Mouse (Mus musculus) small intestine, adult 2 months (tissue): Measurements from ENCODE around the gene Cyp51. TPM values are rescaled to one million over a fixed set of nuclear protein-coding genes. Genes with fewer than 3 reads are reported as not detected.

Experiments
- H3K27ac ChIP-seq: fragments of 200-500 bp; 2 replicates; pipeline ENCODE4 v1.5.1; 2012; ENCODE audit warnings: low read depth, low read length, control low read depth, inconsistent platforms; ENCODE audit not compliant: insufficient read depth
- H3K27me3 ChIP-seq: fragments of 200-500 bp; 2 replicates; pipeline ENCODE4 v1.6.1; 2012; ENCODE audit warnings: mild to moderate bottlenecking, moderate library complexity, low read length, inconsistent platforms; ENCODE audit not compliant: control insufficient read depth, insufficient read depth
- H3K36me3 ChIP-seq: fragments of 200-500 bp; 2 replicates; pipeline ENCODE4 v1.6.1; 2012; ENCODE audit warnings: mild to moderate bottlenecking, low read length, control low read depth, inconsistent platforms; ENCODE audit not compliant: control insufficient read depth, insufficient read depth
- H3K4me1 ChIP-seq: fragments of 200-500 bp; 2 replicates; pipeline ENCODE4 v1.6.1; 2012; ENCODE audit warnings: low read length, inconsistent platforms, mixed read lengths; ENCODE audit not compliant: control insufficient read depth, insufficient read depth, insufficient read length
- H3K4me3 ChIP-seq: fragments of 200-500 bp; 2 replicates; pipeline ENCODE4 v1.5.1; 2012; ENCODE audit warnings: low read depth, mild to moderate bottlenecking, control low read depth, inconsistent platforms, low read length, moderate library complexity
- CTCF ChIP-seq: fragments of 200-500 bp; IDR thresholded peaks from 2 replicates; pipeline ENCODE4 v1.5.1; 2012; ENCODE audit warnings: low read depth, mild to moderate bottlenecking, control low read depth, inconsistent platforms, low read length, moderate library complexity, mixed read lengths; ENCODE audit not compliant: insufficient replicate concordance, insufficient read length; ENCODE audit errors: extremely low read depth
- POLR2A ChIP-seq: fragments of 200-500 bp; IDR thresholded peaks from 2 replicates; pipeline ENCODE4 v1.6.1; 2012; ENCODE audit warnings: low read depth, mild to moderate bottlenecking, control low read depth, inconsistent platforms, low read length, moderate library complexity
- WGBS: fragments of 180-500 bp; shearing (Covaris S2); methylation state at CpG from one replicate; pipeline ENCODE4 v1.1.7; 2018; 5-methylcytosine and 5-hydroxymethylcytosine counted together
- polyA plus RNA-seq: library from polyadenylated mRNA; depleted of rRNA; stranded (reverse); fragments of >200 nt; gene quantifications from 2 replicates; pipeline ENCODE4 v1.2.3, GENCODE M21; 2012

Cyp51 gene
- polyA plus RNA-seq, 1 experiment = 45.4 TPM

DNA sequence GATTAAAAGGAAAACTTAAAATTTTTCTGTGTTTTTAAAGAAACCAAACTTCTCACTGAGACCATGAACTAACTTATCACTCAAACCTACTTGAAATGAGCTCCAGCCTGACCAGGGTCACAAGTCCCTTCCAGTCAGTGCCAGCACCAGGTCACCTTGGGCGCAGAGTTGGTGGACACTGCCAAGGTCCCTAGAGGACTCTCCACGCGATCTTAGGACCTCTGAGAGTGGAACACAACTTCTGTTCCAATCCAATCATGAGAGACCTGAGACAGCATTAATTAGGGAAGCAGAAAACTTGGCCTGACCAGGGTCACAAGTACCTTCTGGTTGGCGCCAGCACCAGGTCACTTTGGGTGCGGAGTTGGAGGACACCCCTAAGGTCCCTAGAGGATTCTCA lies 10.1 kb downstream of the Cyp51 start:
- H3K4me3 ChIP-seq = no peak overlapping the region
- no peak for TF ChIP-seq POLR2A
- no peak for TF ChIP-seq CTCF
- H3K27me3 ChIP-seq = no peaks in the 10 kb centered on the region
- WGBS = 94% methylated on average over 5 of the region's 5 CpGs
- H3K4me1 ChIP-seq = no peaks in the 10 kb centered on the region
- H3K27ac ChIP-seq = no peak overlapping the region
- H3K36me3 ChIP-seq = peaks cover 39% of the 10 kb centered on the region

DNA sequence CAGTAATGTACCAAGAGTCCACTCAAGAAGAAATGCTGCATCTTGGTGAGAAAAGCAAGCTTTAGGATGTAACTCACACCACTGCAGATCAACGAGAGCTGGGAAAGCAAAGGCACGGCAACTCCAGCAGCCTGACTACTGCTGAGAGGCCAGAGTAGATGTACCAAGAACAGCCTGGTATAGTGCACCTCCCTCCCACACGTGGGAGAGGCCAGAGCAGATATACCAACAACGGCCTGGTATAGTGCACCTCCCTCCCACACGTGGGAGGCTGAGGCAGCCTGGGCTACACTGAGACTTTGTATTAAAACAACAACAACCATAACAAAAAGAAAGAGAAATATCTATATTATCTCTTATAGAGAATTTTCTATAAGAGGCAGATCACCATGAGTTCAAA lies 16.4 kb downstream of the Cyp51 start:
- H3K4me1 ChIP-seq = no peaks in the 10 kb centered on the region
- TF ChIP-seq POLR2A (no peak), CTCF (no peak)
- peaks cover 58% of the 10 kb centered on the region for H3K36me3 ChIP-seq
- 86% methylated on average over 5 of the region's 5 CpGs for WGBS
- no peak overlapping the region for H3K27ac ChIP-seq
- H3K4me3 ChIP-seq = no peak overlapping the region
- no peaks in the 10 kb centered on the region for H3K27me3 ChIP-seq

DNA sequence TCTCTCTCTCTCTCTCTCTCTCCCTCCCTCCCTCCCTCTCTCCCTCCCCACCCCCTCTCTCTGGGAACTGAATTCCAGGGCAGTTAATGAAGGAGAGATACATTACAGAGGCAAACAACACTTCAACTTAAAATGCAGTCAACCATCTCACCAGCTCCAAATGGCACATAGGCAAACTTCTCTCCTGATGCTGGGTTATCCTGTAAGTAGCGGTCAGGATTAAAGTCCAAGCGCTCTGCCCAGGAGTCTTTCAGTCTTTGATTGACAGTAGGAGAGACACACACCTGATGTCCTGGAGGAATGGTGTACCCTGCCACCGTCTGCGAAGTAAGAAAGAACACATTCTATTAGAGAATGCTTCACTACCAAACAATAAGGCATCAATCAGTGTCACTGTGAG lies 18.2 kb downstream of the Cyp51 start:
- 86% methylated on average over 4 of the region's 4 CpGs for WGBS
- H3K27ac ChIP-seq = no peak overlapping the region
- no peak for TF ChIP-seq POLR2A
- TF ChIP-seq CTCF = no peak
- no peak overlapping the region for H3K4me3 ChIP-seq
- no peaks in the 10 kb centered on the region for H3K4me1 ChIP-seq
- peaks cover 59% of the 10 kb centered on the region for H3K36me3 ChIP-seq
- H3K27me3 ChIP-seq = no peaks in the 10 kb centered on the region

DNA sequence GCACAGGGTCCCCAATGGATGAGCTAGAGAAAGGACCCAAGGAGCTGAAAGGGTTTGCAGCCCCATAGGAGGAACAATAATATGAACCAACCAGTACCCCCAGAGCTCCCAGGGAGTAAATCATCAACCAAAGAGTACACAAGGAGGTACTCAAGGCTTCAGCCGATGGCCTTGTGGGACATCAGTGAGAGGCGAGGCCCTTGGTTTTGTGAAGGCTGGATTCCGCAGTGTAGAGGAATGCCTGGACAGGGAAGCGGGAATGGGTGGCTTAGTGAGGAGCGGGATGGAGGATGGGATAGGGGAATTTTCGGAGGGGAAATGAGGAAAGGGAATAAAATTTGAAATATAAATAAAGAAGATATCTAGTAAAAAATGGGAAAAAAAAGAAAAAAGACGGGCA lies 19.6 kb downstream of the Cyp51 start:
- peaks cover 58% of the 10 kb centered on the region for H3K36me3 ChIP-seq
- no peak overlapping the region for H3K27ac ChIP-seq
- TF ChIP-seq CTCF (no peak), POLR2A (no peak)
- WGBS = 75% methylated on average over 7 of the region's 7 CpGs
- H3K4me1 ChIP-seq = no peaks in the 10 kb centered on the region
- no peaks in the 10 kb centered on the region for H3K27me3 ChIP-seq
- H3K4me3 ChIP-seq = no peak overlapping the region

DNA sequence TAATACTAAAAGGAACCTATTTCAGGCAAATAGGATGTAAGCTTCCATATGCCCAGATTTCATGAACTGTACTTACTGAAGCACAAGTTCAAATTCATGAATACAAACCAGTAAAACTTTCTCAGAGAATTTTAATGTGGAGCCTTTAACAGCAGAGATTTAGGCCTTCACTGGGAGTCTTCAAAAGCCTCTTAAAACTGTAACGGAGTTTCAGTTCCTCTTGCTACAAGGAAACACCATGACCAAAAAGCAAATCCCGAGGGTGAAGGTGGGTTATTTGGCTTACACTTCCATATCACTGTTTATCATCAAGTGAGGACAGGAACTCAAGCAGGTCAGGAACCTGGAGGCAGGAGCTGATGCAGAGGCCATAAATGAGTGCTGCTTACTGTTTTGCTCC lies 23.0 kb downstream of the Cyp51 start:
- H3K4me3 ChIP-seq = no peak overlapping the region
- peaks cover 63% of the 10 kb centered on the region for H3K36me3 ChIP-seq
- no peaks in the 10 kb centered on the region for H3K4me1 ChIP-seq
- no peak overlapping the region for H3K27ac ChIP-seq
- TF ChIP-seq POLR2A (no peak), CTCF (no peak)
- no peaks in the 10 kb centered on the region for H3K27me3 ChIP-seq
- WGBS = 60% methylated on average over 2 of the region's 2 CpGs

DNA sequence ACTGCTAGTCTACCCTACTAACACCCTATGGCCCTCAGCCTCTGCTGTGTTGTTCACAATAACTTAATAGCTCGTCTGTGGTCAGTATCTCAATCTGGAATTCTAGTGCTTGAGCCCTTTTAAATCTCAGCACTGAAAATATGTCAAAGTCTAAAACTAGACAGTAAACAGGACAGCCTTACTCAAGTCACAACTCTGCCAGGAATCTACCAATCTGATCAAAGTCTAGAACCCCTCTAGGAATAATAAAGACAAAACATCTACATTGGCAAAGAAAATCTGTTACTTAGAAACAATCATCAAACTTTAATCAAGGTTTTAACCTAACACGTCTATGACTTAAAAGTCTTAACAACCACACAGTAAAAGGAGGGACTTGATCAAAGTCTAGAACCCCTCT lies 23.7 kb downstream of the Cyp51 start:
- no peaks in the 10 kb centered on the region for H3K4me1 ChIP-seq
- 78% methylated on average over 2 of the region's 2 CpGs for WGBS
- H3K36me3 ChIP-seq = peaks cover 62% of the 10 kb centered on the region
- TF ChIP-seq CTCF (no peak), POLR2A (no peak)
- no peaks in the 10 kb centered on the region for H3K27me3 ChIP-seq
- no peak overlapping the region for H3K27ac ChIP-seq
- H3K4me3 ChIP-seq = no peak overlapping the region

DNA sequence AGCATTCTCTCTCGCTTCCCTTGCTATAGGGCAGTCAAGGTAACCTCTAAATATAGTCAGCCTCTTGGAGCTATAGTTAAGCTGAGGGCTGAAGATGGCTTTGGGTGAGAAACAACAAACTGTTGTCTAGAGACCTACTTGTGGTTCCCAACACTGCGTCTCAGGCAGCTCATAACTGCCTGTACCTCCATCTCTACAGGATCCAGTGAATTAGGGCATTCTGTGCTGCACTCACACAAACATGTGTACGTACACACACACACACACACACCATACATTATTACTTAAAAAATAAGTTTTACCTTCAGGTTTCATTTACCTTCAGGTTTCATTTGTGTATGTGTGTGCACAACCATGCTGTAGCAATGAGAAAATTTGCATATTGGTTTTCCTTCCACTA lies 25.5 kb downstream of the Cyp51 start:
- Histone ChIP-seq H3K36me3 (peaks cover 55% of the 10 kb centered on the region), H3K27ac (no peak overlapping the region), H3K27me3 (no peaks in the 10 kb centered on the region), H3K4me3 (no peak overlapping the region), H3K4me1 (no peaks in the 10 kb centered on the region)
- TF ChIP-seq POLR2A (no peak), CTCF (no peak)
- 94% methylated on average over 3 of the region's 3 CpGs for WGBS

DNA sequence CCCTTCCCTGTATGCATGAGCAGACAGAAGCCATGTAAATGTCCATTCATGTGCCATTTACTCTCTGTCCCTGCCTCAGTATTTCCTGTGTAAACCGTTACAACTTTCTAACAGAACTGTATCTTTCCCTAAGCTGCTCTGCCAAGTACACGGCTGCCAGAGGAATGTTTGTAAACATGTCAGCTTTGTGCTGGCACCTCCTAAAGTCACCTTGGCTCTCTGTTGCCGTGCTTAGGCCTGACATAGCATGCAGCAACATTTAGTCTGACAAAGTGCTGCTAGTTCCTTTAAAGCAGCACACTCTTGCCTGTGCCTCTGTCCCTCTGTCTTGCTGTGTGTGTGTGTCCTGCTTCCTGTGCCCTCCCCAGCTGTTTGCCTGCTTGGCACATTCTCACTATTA lies 37.3 kb downstream of the Cyp51 start:
- H3K36me3 ChIP-seq = peaks cover 69% of the 10 kb centered on the region

More for the DNA sequence above, 37.3 kb downstream of the Cyp51 start:
- Histone ChIP-seq H3K4me3 (no peak overlapping the region), H3K27ac (no peak overlapping the region), H3K27me3 (no peaks in the 10 kb centered on the region), H3K4me1 (no peaks in the 10 kb centered on the region)
- TF ChIP-seq CTCF (no peak), POLR2A (no peak)
- WGBS = 72% methylated on average over 3 of the region's 3 CpGs
